In genomic region chr13:52344853-52345252, GRCm38 (mm10) we compare ENCODE assay signal across 32 mouse cellular contexts.
DNase-seq lines count a peak whose midpoint lies in the region; ATAC-seq and TF ChIP-seq lines count a peak whose summit lies in the region.
"Had no signal": no experiment of that assay in that cellular context is flagged by ENCODE, and none has a peak within 500 bp of the region (broad histone marks: within the 10 kb centered on the region; RNA-seq: fewer than 3 reads in every experiment).

No protein-coding gene starts in this region.

- no peak for TF ChIP-seq POLR2A in myocyte (IDR thresholded peaks at IDR 0.05; ENCODE audit: insufficient read length, low read depth)

- DNase-seq in adrenal gland, adult 2 months: peak; percentile 9
- no peak for DNase-seq in adrenal gland, adult 8-10 months
- peak; percentile 34 to 35 for DNase-seq in heart, postnatal 10 days
- DNase-seq in urinary bladder, postnatal 14 days (ENCODE audit: low spot score): no peak
- DNase-seq: adrenal gland, postnatal 10 days; cerebellum, adult 9-10 months; cerebellum, postnatal 36 days; gastrocnemius, postnatal 25 days; kidney, adult 9 months; kidney, postnatal 10 days; liver, postnatal 0 days; lung, postnatal 36 days; retina, postnatal 1 day; right cerebral cortex, postnatal 14 days had no signal

- TF ChIP-seq CTCF in C2C12 (IDR thresholded peaks at IDR 0.05; ENCODE audit: control insufficient read depth, insufficient read depth, insufficient read length): no peak

- H3K9ac ChIP-seq in heart, embryonic 11.5 days (ENCODE audit: low read depth, low read length): no peak overlapping the region
- H3K9ac ChIP-seq: embryonic facial prominence, embryonic 12.5 days; forebrain, embryonic 15.5 days; heart, embryonic 13.5 days; hindbrain, embryonic 12.5 days; limb, embryonic 13.5 days; liver, embryonic 12.5 days; liver, postnatal 0 days; midbrain, embryonic 12.5 days; neural tube, embryonic 15.5 days; stomach, embryonic 15.5 days had no signal

- no peak overlapping the region for H3K27ac ChIP-seq in heart, embryonic 11.5 days (ENCODE audit: low read depth, low read length)
- H3K27ac ChIP-seq: embryonic facial prominence, embryonic 12.5 days; forebrain, embryonic 10.5 days; forebrain, embryonic 15.5 days; heart, embryonic 13.5 days; hindbrain, embryonic 12.5 days; hindbrain, postnatal 0 days; limb, embryonic 13.5 days; liver, embryonic 12.5 days; midbrain, embryonic 12.5 days; neural tube, embryonic 15.5 days; stomach, embryonic 15.5 days had no signal

- ATAC-seq in heart, embryonic 11.5 days (replicated peaks; ENCODE audit: insufficient number of reproducible peaks, low FRiP score, low TSS enrichment): no peak
- ATAC-seq: activated CD4-positive, CD25-positive, alpha-beta regulatory T cell, adult 4 months; CD4-positive, CD25-positive, alpha-beta regulatory T cell, adult 4 months; forebrain, embryonic 15.5 days; intestine, postnatal 0 days; liver, embryonic 12.5 days; liver, postnatal 0 days had no signal

- H3K79me3 ChIP-seq in C2C12 (ENCODE audit: low read depth): no peaks in the 10 kb centered on the region

- H3K79me2 ChIP-seq in C2C12 (ENCODE audit: control insufficient read depth, insufficient read depth): no peaks in the 10 kb centered on the region
- H3K79me2 ChIP-seq in myocyte (ENCODE audit: control insufficient read depth, insufficient read depth): no peaks in the 10 kb centered on the region

- H3ac ChIP-seq in C2C12 (ENCODE audit: control insufficient read depth, insufficient read length, low read depth) (no peak overlapping the region), myocyte (ENCODE audit: control insufficient read depth, insufficient read length) (no peak overlapping the region)

- no peak overlapping the region for H3K4me2 ChIP-seq in heart, embryonic 11.5 days
- peak overlapping the region; percentile 56 for H3K4me2 ChIP-seq in myocyte (ENCODE audit: low read depth)
- H3K4me2 ChIP-seq: embryonic facial prominence, embryonic 12.5 days; forebrain, embryonic 15.5 days; heart, embryonic 13.5 days; hindbrain, embryonic 12.5 days; limb, embryonic 13.5 days; liver, embryonic 12.5 days; midbrain, embryonic 12.5 days; neural tube, embryonic 15.5 days; stomach, embryonic 15.5 days had no signal

- no peak overlapping the region for H3K4me3 ChIP-seq in heart, embryonic 11.5 days (ENCODE audit: low read depth, low read length)
- H3K4me3 ChIP-seq in C2C12 (ENCODE audit: insufficient read depth, poor library complexity, severe bottlenecking) (no peak overlapping the region), myocyte (no peak overlapping the region)
- H3K4me3 ChIP-seq: embryonic facial prominence, embryonic 12.5 days; forebrain, embryonic 10.5 days; forebrain, embryonic 15.5 days; heart, embryonic 13.5 days; hindbrain, embryonic 12.5 days; limb, embryonic 13.5 days; liver, embryonic 12.5 days; megakaryocyte, embryonic 14.5 days; midbrain, embryonic 12.5 days; neural tube, embryonic 15.5 days; stomach, embryonic 15.5 days had no signal

- no peaks in the 10 kb centered on the region for H3K9me3 ChIP-seq in heart, embryonic 11.5 days (replicated peaks; ENCODE audit: control insufficient read depth, low read length)
- H3K9me3 ChIP-seq: embryonic facial prominence, embryonic 12.5 days; forebrain, embryonic 10.5 days; forebrain, embryonic 15.5 days; heart, embryonic 13.5 days; hindbrain, embryonic 12.5 days; limb, embryonic 13.5 days; liver, embryonic 12.5 days; midbrain, embryonic 12.5 days; neural tube, embryonic 15.5 days; stomach, embryonic 15.5 days had no signal

- WGBS in heart, embryonic 11.5 days (ENCODE audit: insufficient replicate concordance): 88% methylated on average over 3 of the region's 3 CpGs

- H3K27me3 ChIP-seq in heart, embryonic 11.5 days (ENCODE audit: control insufficient read depth, insufficient read depth, low read length): no peaks in the 10 kb centered on the region
- H3K27me3 ChIP-seq in C2C12 (ENCODE audit: control insufficient read depth, insufficient read depth, insufficient read length): no peaks in the 10 kb centered on the region
- H3K27me3 ChIP-seq in myocyte (ENCODE audit: control insufficient read depth, insufficient read depth, insufficient read length): no peaks in the 10 kb centered on the region
- H3K27me3 ChIP-seq: embryonic facial prominence, embryonic 12.5 days; forebrain, embryonic 15.5 days; heart, embryonic 13.5 days; hindbrain, embryonic 12.5 days; limb, embryonic 13.5 days; liver, embryonic 12.5 days; midbrain, embryonic 12.5 days; neural tube, embryonic 15.5 days; stomach, embryonic 15.5 days had no signal

- H3K4me1 ChIP-seq in heart, embryonic 11.5 days (ENCODE audit: control insufficient read depth, insufficient read depth, low read length): no peaks in the 10 kb centered on the region
- H3K4me1 ChIP-seq: embryonic facial prominence, embryonic 12.5 days; forebrain, embryonic 10.5 days; hindbrain, embryonic 12.5 days; limb, embryonic 13.5 days; liver, embryonic 12.5 days; midbrain, embryonic 12.5 days; neural tube, embryonic 15.5 days; stomach, embryonic 15.5 days had no signal

- H3K36me3 ChIP-seq in heart, embryonic 11.5 days (ENCODE audit: control insufficient read depth, insufficient read depth, low read length): no peaks in the 10 kb centered on the region
- no peaks in the 10 kb centered on the region for H3K36me3 ChIP-seq in C2C12 (ENCODE audit: control insufficient read depth, insufficient read depth)
- H3K36me3 ChIP-seq in myocyte (ENCODE audit: control insufficient read depth, insufficient read depth): no peaks in the 10 kb centered on the region
- H3K36me3 ChIP-seq: embryonic facial prominence, embryonic 12.5 days; forebrain, embryonic 10.5 days; forebrain, embryonic 15.5 days; heart, embryonic 13.5 days; hindbrain, embryonic 12.5 days; limb, embryonic 13.5 days; liver, embryonic 12.5 days; midbrain, embryonic 12.5 days; neural tube, embryonic 15.5 days; stomach, embryonic 15.5 days had no signal

- intact Hi-C loops in heart, postnatal 10 days (cut with DNase I): no loop called here

TF ChIP-seq in C2C12, 6 proteins besides CTCF, POLR2A, EP300 and RAD21:
- TF ChIP-seq MAX (IDR thresholded peaks at IDR 0.05): no peak
- peak; percentile 80 for TF ChIP-seq FOSL1 (IDR thresholded peaks at IDR 0.05; ENCODE audit: insufficient read depth, low read length, poor library complexity, severe bottlenecking)
- TF ChIP-seq MYOG (IDR thresholded peaks at IDR 0.05; ENCODE audit: control insufficient read depth, extremely low read depth, insufficient read length): no peak
- TF ChIP-seq CEBPB (IDR thresholded peaks at IDR 0.05; ENCODE audit: low read depth): no peak
- TF ChIP-seq USF1 (IDR thresholded peaks at IDR 0.05; ENCODE audit: low read depth): no peak
- peak; percentile 69 for TF ChIP-seq MYOD1 (IDR thresholded peaks at IDR 0.05; ENCODE audit: control insufficient read depth, insufficient read length, low read depth)

TF ChIP-seq in myocyte, 11 proteins besides CTCF, POLR2A, EP300 and RAD21:
- TF ChIP-seq SRF (IDR thresholded peaks at IDR 0.05; ENCODE audit: control insufficient read depth, insufficient read length, low read depth): no peak
- TF ChIP-seq MAX (IDR thresholded peaks at IDR 0.05; ENCODE audit: low read depth): no peak
- TF ChIP-seq USF1 (IDR thresholded peaks at IDR 0.05; ENCODE audit: low read depth): no peak
- TF ChIP-seq POLR2AphosphoS2 (IDR thresholded peaks at IDR 0.05; ENCODE audit: insufficient read length, low read depth): no peak
- no peak for TF ChIP-seq TCF12 (IDR thresholded peaks at IDR 0.05; ENCODE audit: insufficient read depth, poor library complexity, severe bottlenecking)
- TF ChIP-seq E2F4 (IDR thresholded peaks at IDR 0.05; ENCODE audit: insufficient read depth): no peak
- no peak for TF ChIP-seq MYOD1 (IDR thresholded peaks at IDR 0.05; ENCODE audit: control insufficient read depth in 1 of 3, insufficient read length in 2 of 3, low read depth in 2 of 3)
- TF ChIP-seq REST (IDR thresholded peaks at IDR 0.05; ENCODE audit: insufficient read depth, insufficient read length): no peak

Comparison
In these comparisons a context has a peak if more than half of its experiments do, and no peak if none do; other contexts are left out.
1. DNase-seq: peak in adrenal gland, adult 2 months (single experiment) and heart, postnatal 10 days (2 of 2); none in adrenal gland, adult 8-10 months (single experiment) and urinary bladder, postnatal 14 days (single experiment).